Mouse (Mus musculus): ENCODE measurements around the gene Ccser1.

DNA sequence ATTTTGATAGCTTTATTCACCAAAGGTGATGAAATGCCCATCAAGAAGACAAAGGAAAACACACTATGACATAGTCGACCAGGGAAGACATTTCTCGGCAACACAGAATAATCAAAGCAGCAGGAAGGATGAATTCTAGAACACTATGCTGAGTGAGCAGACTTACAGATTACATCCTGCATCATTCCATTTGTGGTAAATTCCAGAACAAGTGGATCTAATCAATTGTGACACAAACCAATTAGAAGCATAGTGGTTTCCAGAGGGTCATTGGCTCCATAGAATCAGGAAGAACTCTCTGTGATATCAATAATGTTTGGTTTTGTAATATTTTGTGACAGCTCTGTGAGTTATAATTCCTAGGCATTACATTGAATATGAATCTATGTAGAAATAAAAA is 875.2 kb downstream of the Ccser1 start:
- TF ChIP-seq POLR2A (IDR thresholded peaks at IDR 0.05; ENCODE audit: borderline replicate concordance, extremely low read depth, insufficient read depth, insufficient read length, poor library complexity, severe bottlenecking) = no peak
- TF ChIP-seq CTCF (IDR thresholded peaks at IDR 0.05; ENCODE audit: borderline replicate concordance, extremely low read depth, insufficient read depth, insufficient read length) = no peak

Data from brain, embryonic 14.5 days (tissue).